Mouse (Mus musculus) fibroblast of lung, adult 2 months (primary cell): ENCODE data around the gene Ints6l.
A peak's percentile ranks its signal among the peaks of the same experiment; 100 is the strongest.
"Not testable (repeated sequence)": the region's sequence is repeated elsewhere in the genome, so short reads cannot be mapped to it uniquely, and the experiment has no call there.

Experiments
- DNase-seq: peaks from one replicate; pipeline ENCODE4 v3.0.0-alpha.2; 2011; ENCODE audit warnings: low read depth

Gene Ints6l

GRCm38 (mm10) chrX:56454671-56455371, at the start of gene Ints6l:
Ints6l (plus strand) TSS chrX:56454857.
- peak; percentile 52 for DNase-seq

GRCm38 (mm10) chrX:56405482-56405881, 49.2 kb upstream of the Ints6l start:
- no peak for DNase-seq

- no peak for DNase-seq
Measured at GRCm38 (mm10) chrX:56406128-56406527, 48.5 kb upstream of the Ints6l start.

DNA sequence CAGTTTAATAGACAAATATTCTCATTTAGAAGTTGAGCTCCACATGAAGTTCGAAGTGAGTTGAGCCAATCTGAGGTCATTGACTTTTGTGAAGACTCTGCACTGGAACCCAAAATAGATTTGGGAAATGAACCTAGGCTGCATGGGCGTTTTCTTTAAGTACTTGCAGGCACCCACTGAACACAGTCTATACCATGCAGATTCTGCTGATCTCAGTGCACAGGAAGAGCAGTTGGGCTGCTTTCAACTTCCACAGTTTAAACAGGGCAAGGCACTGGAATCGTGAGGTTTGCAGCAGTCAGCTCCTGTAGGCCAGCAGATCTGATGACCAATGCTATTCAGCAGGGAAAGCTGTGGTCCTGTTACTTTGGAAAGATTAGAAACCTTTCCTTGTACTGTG, 38.4 kb upstream of the Ints6l start:
- no peak for DNase-seq

- no peak for DNase-seq
Measured at GRCm38 (mm10) chrX:56417541-56417940, 37.1 kb upstream of the Ints6l start.

- no peak for DNase-seq
Measured at GRCm38 (mm10) chrX:56430601-56431000, 24.1 kb upstream of the Ints6l start.

- DNase-seq, result no peak
Measured at GRCm38 (mm10) chrX:56435758-56436283, 18.8 kb upstream of the Ints6l start.

DNA sequence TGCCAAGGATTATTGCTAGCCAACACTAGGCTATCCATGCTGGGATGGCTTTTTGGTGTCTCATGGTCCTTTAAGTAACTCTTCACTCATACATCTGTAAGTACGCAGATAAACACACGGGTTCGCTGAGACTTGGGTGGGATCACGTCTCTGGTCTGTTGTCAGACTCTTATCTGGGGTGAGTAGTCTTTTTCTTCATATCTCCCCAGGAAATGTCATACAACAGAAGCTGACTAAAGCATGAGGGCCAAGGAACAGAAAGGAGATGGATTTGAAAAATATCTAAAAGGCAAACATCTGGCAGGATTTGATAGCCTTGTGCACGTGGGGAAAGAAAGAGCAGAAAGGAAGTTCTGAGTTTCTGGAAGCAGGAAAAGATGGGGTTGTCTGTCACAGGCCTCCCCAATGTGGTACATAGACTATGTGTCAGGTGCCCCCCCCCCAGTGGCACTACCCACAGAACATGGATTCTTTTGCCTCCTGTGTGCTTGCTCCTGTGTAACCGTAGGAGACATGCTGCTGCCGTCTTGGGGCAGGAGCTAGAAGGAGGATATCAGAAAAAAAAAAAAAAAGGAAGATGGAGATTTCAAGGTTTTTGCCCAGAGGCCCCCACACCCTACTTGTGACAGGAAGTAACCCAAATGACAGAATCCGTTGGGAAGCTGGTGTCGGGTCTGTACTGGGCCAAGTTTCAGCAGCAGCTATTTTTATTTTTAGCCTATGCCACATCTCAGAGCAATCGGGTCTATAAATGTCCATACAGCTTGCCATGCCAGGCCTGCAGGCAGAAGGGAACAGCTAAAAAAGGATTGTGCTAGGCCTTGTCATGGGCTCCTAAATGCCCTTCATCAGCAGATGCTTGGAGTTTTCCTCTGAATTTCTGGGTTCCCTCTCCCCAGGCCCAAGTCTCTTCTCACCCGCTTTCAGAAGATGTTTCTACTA, 7.9 kb upstream of the Ints6l start:
- no peak for DNase-seq

- no peak for DNase-seq
Measured at GRCm38 (mm10) chrX:56447524-56448015, 7.1 kb upstream of the Ints6l start, which contains the start of gene Gm2174. Gm2174 (plus strand) TSS chrX:56447965.

DNA sequence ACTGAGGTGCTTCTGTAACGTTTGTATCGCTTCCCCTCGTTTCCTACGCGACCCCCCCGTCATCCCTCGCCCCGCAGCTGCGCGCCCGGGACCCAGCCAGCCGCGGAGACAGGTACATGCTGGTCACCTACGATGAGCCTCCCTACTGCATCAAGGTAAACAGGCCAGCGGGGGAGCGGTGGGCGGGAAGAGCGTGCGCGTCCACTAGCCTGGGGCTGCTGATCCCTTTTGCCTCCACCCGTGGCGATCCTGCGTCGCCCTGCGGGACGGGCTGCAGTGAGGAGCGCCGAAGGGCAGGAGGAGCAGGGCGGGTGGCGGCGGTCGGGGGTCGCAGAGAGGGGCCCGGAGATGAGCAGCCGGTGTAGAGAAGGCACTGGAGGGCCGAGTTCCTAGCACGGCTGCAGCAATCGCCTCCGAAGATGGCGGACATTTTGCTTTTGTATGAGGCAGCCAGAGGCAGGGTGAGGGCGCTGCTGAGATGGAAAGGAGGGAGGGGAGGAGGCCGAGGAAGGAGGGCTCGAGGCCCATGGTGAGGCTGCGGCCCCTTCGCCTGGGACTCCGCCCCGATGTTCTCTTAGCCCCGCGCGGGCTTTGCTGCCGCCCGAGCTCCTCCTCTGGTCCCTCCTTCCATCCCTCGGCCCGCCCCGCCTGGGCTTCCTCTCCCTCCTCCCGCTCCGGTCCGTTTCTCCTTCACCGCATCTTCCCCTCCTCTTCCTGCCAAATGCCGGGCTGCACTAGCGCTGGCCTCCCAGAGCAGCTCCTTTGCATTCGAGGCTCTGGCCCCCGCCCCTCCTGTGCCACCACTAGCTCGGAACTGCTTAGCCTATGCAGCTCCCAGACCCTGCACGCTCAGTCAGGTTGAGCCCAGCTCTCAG, 952 bp downstream of the Ints6l start:
- DNase-seq, result peak; percentile 67

GRCm38 (mm10) chrX:56456379-56456778, 1.7 kb downstream of the Ints6l start:
- DNase-seq, result no peak

- no peak for DNase-seq
Measured at GRCm38 (mm10) chrX:56462020-56462933, 7.6 kb downstream of the Ints6l start.

DNA sequence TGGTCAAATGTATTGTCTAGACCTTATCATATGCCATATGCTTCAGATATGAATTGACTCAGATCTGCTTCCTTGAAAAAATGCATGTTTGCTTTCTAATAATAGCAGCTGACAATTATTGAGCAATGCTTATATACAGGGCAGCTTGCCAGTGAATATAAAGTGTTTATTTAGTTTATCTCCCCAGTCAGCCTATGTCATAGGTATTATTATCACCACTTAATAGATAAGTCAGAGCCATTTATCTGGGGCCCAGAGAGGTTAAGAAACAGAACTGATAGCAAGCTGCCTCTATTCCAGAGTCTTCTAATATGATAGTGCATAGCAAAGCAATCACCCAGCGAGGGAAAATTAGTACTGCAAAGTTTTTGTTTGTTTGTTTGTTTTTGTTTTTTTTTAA, 10.2 kb downstream of the Ints6l start:
- no peak for DNase-seq

- no peak for DNase-seq
Measured at GRCm38 (mm10) chrX:56467688-56468087, 13.0 kb downstream of the Ints6l start.

DNA sequence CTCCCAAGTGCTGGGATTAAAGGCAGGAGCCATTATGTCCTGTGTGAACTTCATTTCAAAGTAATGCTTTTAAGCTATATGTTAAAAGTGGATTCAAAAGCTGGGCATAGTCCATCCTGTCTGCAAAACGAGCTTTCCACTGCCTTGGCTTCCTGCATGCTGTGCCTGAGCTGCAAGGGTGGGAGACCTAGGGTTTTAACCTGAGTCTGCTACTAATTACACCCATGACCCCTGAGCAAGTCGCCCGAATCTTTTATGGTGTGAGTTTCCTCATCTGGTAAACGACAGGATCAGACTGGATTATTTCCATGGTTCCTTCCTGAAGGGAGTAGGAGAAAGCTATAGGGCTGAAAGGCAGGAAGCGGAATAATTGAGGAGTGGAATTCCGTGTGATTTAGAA, 13.8 kb downstream of the Ints6l start:
- DNase-seq, result no peak

DNA sequence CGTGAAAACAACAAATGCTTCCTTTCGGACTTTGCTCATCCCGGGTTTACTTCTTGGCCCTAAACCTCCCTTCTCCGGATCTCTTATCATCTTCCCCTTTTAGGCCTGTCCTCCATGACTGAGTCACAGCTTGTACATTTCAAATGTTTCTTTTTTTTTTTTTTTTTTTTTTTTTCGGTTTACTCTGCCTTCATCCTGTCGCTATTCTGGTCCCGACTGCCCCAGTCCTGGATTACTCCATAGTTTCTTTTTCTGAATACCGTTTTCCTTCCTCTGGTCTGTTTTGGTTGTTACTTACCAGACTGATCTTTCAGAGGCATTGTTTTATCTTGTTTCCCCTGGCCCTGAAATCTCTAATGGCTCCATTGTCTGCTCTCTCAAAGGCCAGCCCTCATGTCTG, 19.4 kb downstream of the Ints6l start:
- DNase-seq, result no peak

DNA sequence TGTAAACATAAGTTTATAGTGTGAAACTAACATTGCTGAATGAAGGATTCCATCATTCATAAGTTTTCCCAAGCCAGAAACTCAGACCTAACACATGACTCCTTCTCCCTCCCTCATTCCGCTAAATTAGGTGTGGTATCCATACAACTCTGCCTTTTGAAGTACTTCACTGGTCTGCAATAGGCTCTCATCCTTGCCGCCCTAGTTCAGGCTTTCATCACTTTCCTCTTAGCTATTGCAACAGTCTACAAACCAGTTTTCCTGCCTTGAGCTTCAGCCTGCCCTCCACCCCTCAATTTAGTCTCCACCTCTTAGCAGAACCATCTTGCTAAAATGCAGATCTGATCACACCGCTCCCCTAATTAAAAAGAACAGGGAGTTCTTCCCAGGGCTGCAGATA, 22.9 kb downstream of the Ints6l start:
- no peak for DNase-seq

DNA sequence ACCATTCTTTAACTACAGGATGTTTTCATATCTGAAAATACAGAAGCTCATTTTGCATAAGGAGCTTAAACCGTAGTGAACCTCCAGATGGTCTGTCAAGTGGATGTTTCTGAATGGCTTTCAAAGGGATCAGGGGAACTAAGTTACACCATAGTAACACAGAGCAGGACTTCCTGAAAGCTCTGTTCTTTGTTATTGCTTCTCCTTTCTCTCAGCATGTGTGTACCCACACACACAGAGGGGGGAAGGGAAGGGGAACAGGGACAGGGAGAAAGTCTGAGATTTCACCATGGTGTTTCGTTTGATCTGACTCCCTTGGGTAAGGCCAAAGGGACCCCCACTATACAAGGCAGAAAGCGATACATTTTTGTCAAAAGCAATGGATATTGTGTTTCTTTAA, 27.2 kb downstream of the Ints6l start:
- no peak for DNase-seq

DNA sequence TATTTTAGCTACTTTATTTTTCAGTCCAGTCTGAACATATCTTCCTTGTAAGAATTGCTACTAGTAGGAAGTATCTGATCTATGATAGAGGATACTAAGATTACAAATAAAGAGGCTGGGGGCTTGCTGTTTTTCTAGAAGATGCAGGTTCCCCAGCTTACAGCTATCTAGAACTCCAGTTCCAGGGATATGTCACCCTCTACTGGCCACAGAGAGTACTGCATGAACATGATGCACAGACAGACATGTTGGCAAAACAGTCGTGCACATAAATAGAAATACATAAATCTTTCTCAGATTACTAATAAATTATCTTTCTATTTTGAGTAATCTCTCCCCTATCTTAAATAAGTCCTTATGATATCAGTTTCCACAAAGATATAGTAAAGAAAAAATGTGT, 35.1 kb downstream of the Ints6l start:
- peak; percentile 23 for DNase-seq

DNA sequence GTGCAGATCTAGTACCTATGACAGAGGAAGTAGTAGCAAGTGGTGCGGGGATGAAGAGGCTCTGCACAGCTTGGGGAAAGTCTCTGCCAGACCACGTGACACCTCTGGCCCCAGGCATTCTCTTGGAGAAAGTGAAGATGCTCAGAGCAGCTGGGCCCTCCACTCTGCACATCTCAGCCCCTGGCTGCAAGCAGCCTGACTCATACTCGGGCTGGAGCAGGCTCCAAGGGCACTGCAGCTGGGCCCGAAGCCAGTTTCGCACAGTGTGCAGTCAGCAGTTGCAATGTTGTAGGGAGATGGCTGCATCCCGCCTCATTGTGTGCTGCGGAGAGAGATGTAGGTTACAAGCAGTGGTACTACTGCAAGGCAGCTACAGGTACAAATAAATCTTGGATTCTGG, 42.6 kb downstream of the Ints6l start:
- DNase-seq, result no peak

DNA sequence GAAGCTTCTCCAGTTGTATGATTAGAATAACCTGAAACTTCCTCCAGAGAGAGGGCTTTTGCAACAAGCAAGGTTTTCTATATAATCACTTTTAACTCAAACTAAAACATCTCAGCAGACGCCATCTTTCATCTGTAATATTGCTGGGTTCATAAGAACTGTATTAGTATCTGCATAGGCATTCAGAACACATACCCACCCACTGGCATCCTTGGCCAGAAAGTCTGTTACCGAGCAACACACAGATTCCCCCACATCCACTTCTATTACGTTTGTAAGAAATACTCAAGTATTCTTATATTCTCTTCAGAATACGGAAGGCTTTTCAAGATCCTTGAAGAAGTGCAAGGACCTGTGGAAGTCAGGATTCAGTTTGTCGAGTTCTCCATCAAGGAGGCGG, 69.8 kb downstream of the Ints6l start, which contains the start of gene Gm10477:
Gm10477 (plus strand) TSS at position 301 of the 400 bp plus-strand sequence.
- not testable (repeated sequence) for DNase-seq
